Mouse (Mus musculus) intestine, postnatal 0 days (tissue): ENCODE measurements around the gene Brsk1. TPM values are rescaled to one million over a fixed set of nuclear protein-coding genes. Genes with fewer than 3 reads are reported as not detected.

Experiments
- ATAC-seq: fragments of 200-750 bp; cut with Nextera tagmentation; 2 replicates; pipeline ENCODE4 v1.8.0; 2017; ENCODE audit warnings: mild to moderate bottlenecking, moderate TSS enrichment, moderate library complexity
- H3K27ac ChIP-seq: fragments of 300-500 bp; sonication (generic); 2 replicates; pipeline ENCODE4 v1.5.1; 2014; ENCODE audit warnings: mild to moderate bottlenecking, low read depth, low read length, moderate library complexity
- H3K27me3 ChIP-seq: fragments of 300-500 bp; sonication (generic); replicated peaks from 2 replicates; pipeline ENCODE4 v1.6.1; 2014; ENCODE audit warnings: low read length, mixed read lengths; ENCODE audit not compliant: control insufficient read depth, insufficient read depth
- H3K36me3 ChIP-seq: fragments of 300-500 bp; sonication (generic); 2 replicates; pipeline ENCODE4 v1.6.1; 2014; ENCODE audit warnings: mild to moderate bottlenecking, moderate library complexity; ENCODE audit not compliant: control insufficient read depth, insufficient read depth
- H3K4me1 ChIP-seq: fragments of 300-500 bp; sonication (generic); replicated peaks from 2 replicates; pipeline ENCODE4 v1.6.1; 2014; ENCODE audit warnings: antibody characterized with exemption, low read length, mixed read lengths; ENCODE audit not compliant: control insufficient read depth, insufficient read depth
- H3K4me2 ChIP-seq: fragments of 300-500 bp; sonication (generic); replicated peaks from 2 replicates; pipeline ENCODE4 v1.6.1; 2014; ENCODE audit warnings: low read depth, mild to moderate bottlenecking, moderate library complexity
- H3K4me3 ChIP-seq: fragments of 300-500 bp; sonication (generic); 2 replicates; pipeline ENCODE4 v1.5.1; 2014; ENCODE audit warnings: low read depth, low read length
- H3K9ac ChIP-seq: fragments of 300-500 bp; sonication (generic); 2 replicates; pipeline ENCODE4 v1.6.1; 2014; ENCODE audit warnings: mild to moderate bottlenecking, low read depth, low read length
- H3K9me3 ChIP-seq: fragments of 300-500 bp; sonication (generic); 2 replicates; pipeline ENCODE4 v1.6.1; 2016; ENCODE audit warnings: mixed run types; ENCODE audit not compliant: control insufficient read depth
- CTCF ChIP-seq: sonication (generic); IDR thresholded peaks from 2 replicates; pipeline ENCODE4 v1.5.1; 2016; ENCODE audit warnings: low read depth, mild to moderate bottlenecking, control low read depth, antibody characterized with exemption, moderate library complexity
- WGBS: fragments of 180-500 bp; shearing (Covaris S2); extraction: QIAGEN DNeasy Blood & Tissue Kit; methylation state at CpG from one replicate; pipeline ENCODE4 v1.1.7; 2014; 5-methylcytosine and 5-hydroxymethylcytosine counted together
- polyA plus RNA-seq: library from polyadenylated mRNA; unstranded; fragments of >200 nt; fragmentation: Nextera tagmentation; extraction: Ambion mirVana; gene quantifications from 2 replicates; pipeline ENCODE4 v1.2.1, GENCODE M21; 2015

The Brsk1 gene
- polyA plus RNA-seq, result 0.89 and 0.98 TPM in 2 replicates

GRCm38 (mm10) chr7:4690387-4690786, at the start of gene Brsk1:
TSS of gene Brsk1 (plus strand) at chr7:4690604.
- H3K36me3 ChIP-seq, result no peaks in the 10 kb centered on the region
- no peaks in the 10 kb centered on the region for H3K9me3 ChIP-seq
- 0% methylated on average over 6 of the region's 18 CpGs for WGBS
- no peak for TF ChIP-seq CTCF
- H3K4me3 ChIP-seq, result peak within 1 kb of the TSS; percentile 54
- ATAC-seq, result peak; percentile 33; the same call in 1 of the 2 replicates
- peak within 1 kb of the TSS; percentile 62 for H3K27ac ChIP-seq
- no peaks in the 10 kb centered on the region for H3K27me3 ChIP-seq
- peak within 1 kb of the TSS; percentile 76 for H3K4me2 ChIP-seq
- no peaks in the 10 kb centered on the region for H3K4me1 ChIP-seq
- peak within 1 kb of the TSS; percentile 81 for H3K9ac ChIP-seq

GRCm38 (mm10) chr7:4641155-4641554, 49.2 kb upstream of the Brsk1 start:
- Histone ChIP-seq H3K36me3 (peaks cover 80% of the 10 kb centered on the region), H3K27me3 (no peaks in the 10 kb centered on the region), H3K27ac (no peak overlapping the region), H3K9ac (no peak overlapping the region), H3K4me1 (no peaks in the 10 kb centered on the region), H3K4me3 (no peak overlapping the region), H3K9me3 (no peaks in the 10 kb centered on the region), H3K4me2 (no peak overlapping the region)
- ATAC-seq, result no peak
- peak; percentile 40 for TF ChIP-seq CTCF
- 89% methylated on average over 11 of the region's 11 CpGs for WGBS

- Histone ChIP-seq H3K27me3 (no peaks in the 10 kb centered on the region), H3K27ac (no peak overlapping the region), H3K4me2 (no peak overlapping the region), H3K4me1 (no peaks in the 10 kb centered on the region), H3K4me3 (no peak overlapping the region), H3K9me3 (no peaks in the 10 kb centered on the region), H3K36me3 (peaks cover 84% of the 10 kb centered on the region), H3K9ac (no peak overlapping the region)
- ATAC-seq, result no peak
- WGBS, result 70% methylated on average over 7 of the region's 7 CpGs
- no peak for TF ChIP-seq CTCF
Observed at GRCm38 (mm10) chr7:4641956-4642355, 48.4 kb upstream of the Brsk1 start.

GRCm38 (mm10) chr7:4643225-4643624, 47.2 kb upstream of the Brsk1 start:
- Histone ChIP-seq H3K9ac (no peak overlapping the region), H3K4me1 (no peaks in the 10 kb centered on the region; the same call in 1 of the 2 replicates), H3K36me3 (peaks cover 78% of the 10 kb centered on the region), H3K9me3 (no peaks in the 10 kb centered on the region), H3K27me3 (no peaks in the 10 kb centered on the region), H3K4me2 (no peak overlapping the region), H3K4me3 (no peak overlapping the region), H3K27ac (no peak overlapping the region)
- no peak for ATAC-seq
- no peak for TF ChIP-seq CTCF
- WGBS, result 92% methylated on average over 6 of the region's 6 CpGs

- WGBS, result 92% methylated on average over 3 of the region's 3 CpGs
Observed at GRCm38 (mm10) chr7:4646806-4647205, 43.6 kb upstream of the Brsk1 start.

GRCm38 (mm10) chr7:4647291-4647690, 43.1 kb upstream of the Brsk1 start:
- H3K36me3 ChIP-seq, result peaks cover 41% of the 10 kb centered on the region
- no peak overlapping the region for H3K9ac ChIP-seq
- no peak overlapping the region for H3K4me2 ChIP-seq
- ATAC-seq, result peak; percentile 56; the same call in 1 of the 2 replicates
- no peak overlapping the region for H3K27ac ChIP-seq
- H3K27me3 ChIP-seq, result no peaks in the 10 kb centered on the region
- H3K9me3 ChIP-seq, result no peaks in the 10 kb centered on the region
- H3K4me1 ChIP-seq, result no peaks in the 10 kb centered on the region; the same call in 1 of the 2 replicates
- H3K4me3 ChIP-seq, result no peak overlapping the region
- TF ChIP-seq CTCF, result no peak
- WGBS, result 28% methylated on average over 6 of the region's 6 CpGs

More at GRCm38 (mm10) chr7:4646806-4647205, 43.6 kb upstream of the Brsk1 start:
- Histone ChIP-seq H3K36me3 (peaks cover 46% of the 10 kb centered on the region), H3K4me2 (no peak overlapping the region), H3K9ac (no peak overlapping the region), H3K4me3 (no peak overlapping the region), H3K27ac (no peak overlapping the region), H3K9me3 (no peaks in the 10 kb centered on the region), H3K4me1 (no peaks in the 10 kb centered on the region; the same call in 1 of the 2 replicates), H3K27me3 (no peaks in the 10 kb centered on the region)
- TF ChIP-seq CTCF, result no peak
- no peak for ATAC-seq
